Mouse (Mus musculus): ENCODE results near the gene Fam19a3.

Fam19a3 gene

DNA sequence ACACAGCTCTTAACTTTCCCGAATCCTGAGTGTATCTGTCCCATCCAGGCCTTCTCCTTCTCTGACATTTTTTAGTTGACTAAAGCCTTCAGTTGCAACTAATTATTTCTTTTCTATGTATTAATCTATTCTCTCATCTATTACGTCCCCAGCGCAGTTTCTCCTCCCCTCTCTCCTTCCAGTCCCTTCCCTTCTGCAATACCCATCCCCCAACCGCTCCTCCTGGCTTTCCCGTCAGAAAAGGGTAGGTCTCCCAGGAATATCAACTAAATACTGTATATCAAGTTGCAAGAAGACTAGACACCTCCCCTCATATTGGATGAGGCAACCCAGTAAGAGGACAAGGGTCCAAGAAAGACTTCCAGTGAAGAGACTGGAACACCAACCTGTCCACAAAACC is 22.8 kb downstream of the Fam19a3 start:
- no peak for DNase-seq

DNA sequence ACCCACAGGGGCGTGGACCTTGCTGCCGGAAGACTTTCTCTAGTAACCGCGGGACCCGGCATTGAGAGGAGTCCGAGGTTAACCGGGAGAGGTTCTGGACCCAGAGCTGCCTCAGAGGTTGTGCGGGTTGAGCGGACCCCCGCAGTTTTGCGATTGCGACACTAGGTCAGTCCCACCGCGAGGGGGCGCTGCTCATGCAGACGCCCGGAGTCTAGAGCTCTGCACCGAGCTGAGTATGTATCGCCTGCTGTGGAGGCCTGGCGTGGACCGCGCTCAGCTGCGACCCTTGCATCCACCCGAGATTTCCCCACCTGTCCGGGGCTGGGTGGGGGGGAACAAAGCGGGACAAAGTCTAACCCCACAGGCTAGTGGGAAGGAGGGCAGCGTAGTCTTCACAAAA is 23.2 kb downstream of the Fam19a3 start:
- DNase-seq = peak; percentile 88

DNA sequence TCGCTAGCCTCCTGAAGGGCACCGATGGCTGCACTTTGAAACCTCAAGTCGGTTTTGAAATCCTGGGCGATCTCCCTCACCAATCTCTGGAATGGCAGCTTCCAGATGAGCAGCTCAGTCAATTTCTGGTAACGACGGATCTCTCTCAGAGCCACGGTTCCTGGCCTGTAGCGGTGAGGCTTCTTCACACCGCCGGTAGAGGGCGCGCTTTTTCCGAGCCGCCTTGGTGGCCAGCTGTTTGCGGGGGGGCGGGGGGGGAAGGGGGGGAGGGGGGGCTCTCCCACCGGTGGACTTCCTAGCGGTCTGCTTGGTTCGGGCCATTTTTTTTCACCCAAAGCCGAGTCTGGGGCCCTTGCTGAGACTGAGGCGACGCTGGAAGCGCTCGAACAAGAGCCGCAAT is 28.8 kb downstream of the Fam19a3 start:
- peak; percentile 55 for DNase-seq

DNA sequence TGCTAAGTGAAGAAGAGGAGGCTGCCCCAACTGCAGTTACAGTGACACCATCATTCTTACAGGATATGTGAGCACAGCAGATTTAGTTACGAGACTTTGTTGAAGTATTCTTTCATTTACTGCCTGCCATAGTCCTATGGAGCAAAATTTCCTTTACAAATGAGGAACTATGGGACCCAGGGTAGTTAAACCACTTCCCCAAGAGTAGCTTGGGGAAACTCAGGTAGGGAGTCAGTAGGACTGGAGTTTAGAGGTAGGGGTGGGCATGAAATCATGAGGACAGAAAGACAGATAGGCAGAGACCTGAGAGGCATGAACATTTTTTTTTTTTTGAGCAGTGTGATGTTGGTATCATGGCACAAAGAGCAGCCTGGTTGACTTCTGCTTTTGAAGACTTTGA is 37.8 kb downstream of the Fam19a3 start:
- no peak for DNase-seq

DNA sequence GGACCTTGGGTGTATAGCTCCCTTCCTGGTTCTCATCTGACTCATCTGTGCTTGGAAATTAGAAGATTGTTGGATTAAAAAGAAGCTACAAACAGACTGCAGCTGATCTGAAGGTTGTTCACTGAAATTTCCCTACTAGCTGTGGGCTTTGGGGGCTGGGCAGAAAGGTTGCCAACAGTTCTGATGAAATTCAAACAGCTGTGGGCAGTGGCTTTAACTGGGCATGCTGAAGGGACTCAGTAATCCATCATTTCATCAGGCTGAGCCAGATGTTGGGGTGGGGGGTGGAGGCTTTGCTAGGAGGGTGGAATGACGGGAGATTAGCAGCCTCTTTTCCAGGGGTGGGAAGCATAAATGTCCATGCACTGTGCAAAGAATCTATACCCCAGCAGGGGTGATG is 38.5 kb downstream of the Fam19a3 start:
- no peak for DNase-seq

DNA sequence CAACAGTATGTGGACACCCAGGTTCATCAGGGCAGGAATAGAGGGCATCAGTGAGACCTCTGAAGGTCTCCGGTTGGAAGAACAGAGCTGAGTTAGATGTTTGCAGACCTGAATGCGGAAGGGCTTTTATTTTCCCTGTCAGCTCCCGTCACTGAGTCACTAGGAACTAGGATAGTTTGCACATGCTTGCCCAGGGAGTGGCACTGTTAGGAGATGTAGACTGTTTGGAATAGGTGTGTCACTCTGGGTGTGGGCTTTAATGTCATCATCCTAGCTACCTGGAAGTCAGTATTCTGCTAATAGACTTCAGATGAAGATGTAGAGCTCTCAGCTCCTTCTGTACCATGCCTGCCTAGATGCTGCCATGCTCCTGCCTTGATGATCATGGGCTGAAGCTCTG is 39.7 kb downstream of the Fam19a3 start:
- DNase-seq = no peak

DNA sequence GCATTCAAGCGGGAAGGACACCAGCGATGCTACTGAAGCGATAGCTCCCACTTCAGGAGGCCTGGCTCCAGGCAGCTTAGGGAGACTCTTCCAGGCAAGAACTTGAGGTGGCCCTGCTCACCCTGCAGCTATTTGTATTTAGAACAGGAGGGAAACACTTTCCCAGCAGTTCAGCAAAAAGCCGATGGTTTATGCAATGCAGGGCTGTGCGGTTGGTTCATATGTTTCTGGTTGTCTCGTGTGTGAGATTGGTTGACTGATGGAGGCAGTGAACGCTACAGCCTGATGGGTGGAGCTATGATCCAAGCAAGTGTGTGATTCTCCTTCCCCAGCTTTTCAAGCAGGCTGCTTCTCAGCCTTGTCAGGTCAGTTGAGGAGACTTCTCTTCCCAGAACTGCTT is 47.0 kb downstream of the Fam19a3 start:
- no peak for DNase-seq

DNA sequence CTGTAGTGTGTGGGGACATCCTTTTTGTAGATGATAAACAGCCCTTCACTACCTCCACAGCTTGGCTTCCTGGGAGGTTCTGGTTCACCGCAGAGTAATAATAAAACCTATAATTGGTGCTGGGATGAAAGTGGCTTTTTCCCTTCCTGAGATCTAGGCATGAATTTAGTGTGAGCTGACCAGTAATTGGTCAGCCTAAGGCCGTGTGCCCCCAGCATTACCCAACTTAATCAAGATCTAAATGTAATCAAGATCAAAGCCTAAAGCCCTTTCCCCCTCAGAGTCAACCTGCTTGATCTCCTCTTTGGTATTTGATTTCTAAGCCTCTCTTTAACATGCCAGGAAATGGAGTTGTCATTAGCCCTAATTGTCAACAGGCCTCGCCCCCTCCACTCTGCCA is 48.7 kb downstream of the Fam19a3 start:
- no peak for DNase-seq

DNA sequence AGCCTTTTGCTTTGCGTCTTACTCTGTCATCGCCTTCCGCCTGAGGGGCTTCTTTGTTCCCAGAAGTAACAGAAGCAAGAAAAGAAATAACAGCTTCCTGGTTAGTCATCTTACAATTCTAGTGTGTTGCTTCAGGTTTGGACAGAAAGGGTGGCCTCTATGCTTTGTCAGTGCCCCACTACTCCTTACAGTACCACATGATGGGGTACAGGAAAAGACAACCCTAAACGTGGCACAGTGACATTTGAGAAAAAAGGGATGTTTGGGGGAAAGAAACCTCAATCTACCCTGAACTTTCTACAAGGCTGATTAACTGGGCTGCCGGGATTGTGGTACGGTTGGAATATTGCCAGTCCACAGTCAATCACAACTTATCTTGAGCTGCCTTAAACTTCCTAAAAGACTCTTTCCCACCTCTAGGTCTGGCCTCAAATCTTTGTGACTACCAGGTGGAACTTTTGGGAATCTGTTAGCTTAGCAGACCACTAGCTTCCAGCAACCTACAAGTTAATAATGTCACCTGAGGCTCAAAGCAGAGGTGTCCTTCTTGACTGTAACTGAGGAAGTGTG is 52.3 kb downstream of the Fam19a3 start:
- no peak for DNase-seq
